Mouse (Mus musculus) stomach, embryonic 14.5 days (tissue): ENCODE measurements around the gene Lrmda. TPM values are rescaled to one million over a fixed set of nuclear protein-coding genes. Genes with fewer than 3 reads are reported as not detected.

ENCODE experiments used
- ATAC-seq: fragments of 200-750 bp; cut with Nextera tagmentation; 2 replicates; pipeline ENCODE4 v1.8.0; 2017; ENCODE audit warnings: low read depth, moderate TSS enrichment; ENCODE audit not compliant: insufficient number of reproducible peaks, insufficient read depth, low FRiP score
- H3K27ac ChIP-seq: fragments of 300-500 bp; sonication (generic); 2 replicates; pipeline ENCODE4 v1.5.1; 2014; ENCODE audit warnings: mild to moderate bottlenecking, low read length, moderate library complexity, mixed read lengths
- H3K27me3 ChIP-seq: fragments of 300-500 bp; sonication (generic); 2 replicates; pipeline ENCODE4 v1.6.1; 2014; ENCODE audit warnings: low read length, control low read depth, mixed read lengths; ENCODE audit not compliant: control insufficient read depth, insufficient read depth
- H3K36me3 ChIP-seq: fragments of 300-500 bp; sonication (generic); 2 replicates; pipeline ENCODE4 v1.6.1; 2014; ENCODE audit warnings: mild to moderate bottlenecking, control low read depth, low read length, moderate library complexity, mixed read lengths; ENCODE audit not compliant: control insufficient read depth, insufficient read depth
- H3K4me1 ChIP-seq: fragments of 300-500 bp; sonication (generic); 2 replicates; pipeline ENCODE4 v1.6.1; 2014; ENCODE audit warnings: low read length, control low read depth, mixed read lengths; ENCODE audit not compliant: control insufficient read depth, insufficient read depth
- H3K4me2 ChIP-seq: fragments of 300-500 bp; sonication (generic); replicated peaks from 2 replicates; pipeline ENCODE4 v1.6.1; 2014; ENCODE audit warnings: low read depth, low read length, control low read depth
- H3K4me3 ChIP-seq: fragments of 300-500 bp; sonication (generic); 2 replicates; pipeline ENCODE4 v1.5.1; 2014; ENCODE audit warnings: low read depth, low read length, control low read depth
- H3K9ac ChIP-seq: fragments of 300-500 bp; sonication (generic); replicated peaks from 2 replicates; pipeline ENCODE4 v1.6.1; 2014; ENCODE audit warnings: low read depth, mild to moderate bottlenecking, control low read depth, low read length, moderate library complexity, mixed read lengths
- H3K9me3 ChIP-seq: fragments of 300-500 bp; sonication (generic); 2 replicates; pipeline ENCODE4 v1.6.1; 2016; ENCODE audit warnings: low read depth, low read length, control low read depth; ENCODE audit not compliant: control insufficient read depth
- WGBS: fragments of 180-500 bp; shearing (Covaris S2); extraction: QIAGEN DNeasy Blood & Tissue Kit; methylation state at CpG from one replicate; pipeline ENCODE4 v1.1.7; 2014; 5-methylcytosine and 5-hydroxymethylcytosine counted together
- polyA plus RNA-seq: library from polyadenylated mRNA; unstranded; fragments of >200 nt; fragmentation: Nextera tagmentation; extraction: Ambion mirVana; gene quantifications from 2 replicates; pipeline ENCODE4 v1.2.1, GENCODE M21; 2014

Lrmda gene
- polyA plus RNA-seq, 1 experiment from 2014 or later: 0.46 TPM

GRCm38 (mm10) chr14:21999588-21999987 lies 19.9 kb upstream of the Lrmda start:
- no peaks in the 10 kb centered on the region for H3K36me3 ChIP-seq
- no peak overlapping the region for H3K4me3 ChIP-seq
- H3K4me2 ChIP-seq: no peak overlapping the region
- H3K27me3 ChIP-seq: no peaks in the 10 kb centered on the region
- WGBS: 90% methylated on average over 4 of the region's 4 CpGs
- no peak overlapping the region for H3K27ac ChIP-seq
- no peaks in the 10 kb centered on the region for H3K9me3 ChIP-seq
- no peaks in the 10 kb centered on the region for H3K4me1 ChIP-seq
- ATAC-seq: no peak
- H3K9ac ChIP-seq: no peak overlapping the region

GRCm38 (mm10) chr14:22003231-22003630 lies 16.3 kb upstream of the Lrmda start:
- no peak for ATAC-seq
- Histone ChIP-seq H3K4me2 (no peak overlapping the region), H3K4me1 (no peaks in the 10 kb centered on the region), H3K27me3 (no peaks in the 10 kb centered on the region), H3K9ac (no peak overlapping the region), H3K4me3 (no peak overlapping the region), H3K27ac (no peak overlapping the region), H3K9me3 (no peaks in the 10 kb centered on the region), H3K36me3 (no peaks in the 10 kb centered on the region)
- WGBS: 67% methylated on average over 1 of the region's 1 CpGs

DNA sequence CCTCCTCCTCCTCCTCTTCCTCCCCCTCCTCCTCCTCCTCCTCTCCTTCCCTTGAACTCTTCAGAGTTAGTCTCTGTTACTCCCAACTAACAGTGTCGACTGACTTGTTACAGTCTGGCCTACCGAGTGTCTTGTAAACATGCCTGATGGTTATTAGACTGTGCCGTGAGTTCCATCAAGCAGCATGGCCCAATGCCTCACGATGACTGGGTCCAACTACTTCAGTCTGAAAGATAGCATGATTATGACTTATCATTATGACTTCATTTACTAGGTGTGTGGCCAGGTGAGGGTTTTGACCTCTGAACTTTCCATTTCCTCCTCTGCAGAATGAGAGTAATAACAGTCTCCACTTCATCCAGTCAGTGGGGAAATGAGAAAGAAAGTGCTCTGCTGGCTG lies 15.9 kb upstream of the Lrmda start:
- H3K36me3 ChIP-seq: no peaks in the 10 kb centered on the region
- no peaks in the 10 kb centered on the region for H3K27me3 ChIP-seq
- H3K4me2 ChIP-seq: no peak overlapping the region
- no peak overlapping the region for H3K4me3 ChIP-seq
- H3K4me1 ChIP-seq: no peaks in the 10 kb centered on the region
- H3K9ac ChIP-seq: no peak overlapping the region
- H3K27ac ChIP-seq: no peak overlapping the region
- no peaks in the 10 kb centered on the region for H3K9me3 ChIP-seq
- 68% methylated on average over 4 of the region's 4 CpGs for WGBS
- no peak for ATAC-seq

GRCm38 (mm10) chr14:22004943-22005342 lies 14.6 kb upstream of the Lrmda start:
- H3K4me2 ChIP-seq: no peak overlapping the region
- no peak overlapping the region for H3K4me3 ChIP-seq
- H3K36me3 ChIP-seq: no peaks in the 10 kb centered on the region
- WGBS: 55% methylated on average over 4 of the region's 4 CpGs
- no peak overlapping the region for H3K27ac ChIP-seq
- H3K4me1 ChIP-seq: no peaks in the 10 kb centered on the region
- ATAC-seq: no peak
- H3K9me3 ChIP-seq: no peaks in the 10 kb centered on the region
- H3K27me3 ChIP-seq: no peaks in the 10 kb centered on the region
- no peak overlapping the region for H3K9ac ChIP-seq

DNA sequence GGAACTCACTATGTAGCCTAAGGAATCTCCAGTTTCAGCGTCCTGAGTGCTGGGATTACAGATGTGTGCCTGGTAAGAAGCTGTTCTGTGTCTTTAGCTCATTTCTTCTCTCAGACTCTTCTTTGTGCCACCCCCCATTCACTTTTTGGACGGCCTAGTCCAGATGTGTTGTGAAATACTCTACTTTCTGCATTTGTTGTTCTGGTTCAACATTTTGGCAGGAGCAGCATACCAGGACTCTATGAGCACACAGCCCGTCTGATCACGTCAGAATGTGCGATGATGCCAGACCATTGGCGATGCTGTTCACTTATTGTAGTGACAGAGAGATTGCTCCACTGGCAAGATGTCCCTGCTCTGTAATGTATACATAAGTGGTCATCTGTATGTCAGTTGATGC lies 12.5 kb upstream of the Lrmda start:
- no peaks in the 10 kb centered on the region for H3K36me3 ChIP-seq
- no peaks in the 10 kb centered on the region for H3K4me1 ChIP-seq
- 92% methylated on average over 6 of the region's 6 CpGs for WGBS
- H3K9ac ChIP-seq: no peak overlapping the region
- no peaks in the 10 kb centered on the region for H3K27me3 ChIP-seq
- no peak for ATAC-seq
- H3K27ac ChIP-seq: no peak overlapping the region
- H3K4me3 ChIP-seq: no peak overlapping the region
- H3K4me2 ChIP-seq: no peak overlapping the region
- H3K9me3 ChIP-seq: no peaks in the 10 kb centered on the region

GRCm38 (mm10) chr14:22014315-22014714 lies 5.2 kb upstream of the Lrmda start:
- Histone ChIP-seq H3K9ac (no peak overlapping the region), H3K4me1 (peaks cover 2% of the 10 kb centered on the region; the same call in 1 of the 2 replicates), H3K27me3 (no peaks in the 10 kb centered on the region), H3K9me3 (no peaks in the 10 kb centered on the region), H3K27ac (no peak overlapping the region), H3K4me2 (no peak overlapping the region), H3K36me3 (no peaks in the 10 kb centered on the region), H3K4me3 (no peak overlapping the region)
- WGBS: 85% methylated on average over 5 of the region's 5 CpGs
- ATAC-seq: no peak

GRCm38 (mm10) chr14:22014781-22015180 lies 4.7 kb upstream of the Lrmda start:
- Histone ChIP-seq H3K4me1 (peaks cover 5% of the 10 kb centered on the region; the same call in 1 of the 2 replicates), H3K27me3 (no peaks in the 10 kb centered on the region), H3K9me3 (no peaks in the 10 kb centered on the region), H3K36me3 (no peaks in the 10 kb centered on the region), H3K4me3 (no peak overlapping the region), H3K9ac (no peak overlapping the region), H3K27ac (no peak overlapping the region), H3K4me2 (no peak overlapping the region)
- WGBS: 38% methylated on average over 4 of the region's 4 CpGs
- ATAC-seq: no peak

GRCm38 (mm10) chr14:22017011-22017410 lies 2.5 kb upstream of the Lrmda start:
- Histone ChIP-seq H3K27ac (no peak overlapping the region), H3K4me2 (no peak overlapping the region), H3K27me3 (no peaks in the 10 kb centered on the region), H3K9me3 (no peaks in the 10 kb centered on the region), H3K9ac (no peak overlapping the region), H3K4me1 (peaks cover 7% of the 10 kb centered on the region; the same call in 1 of the 2 replicates), H3K4me3 (no peak overlapping the region), H3K36me3 (no peaks in the 10 kb centered on the region)
- WGBS: 34% methylated on average over 5 of the region's 5 CpGs
- no peak for ATAC-seq
